Mouse (Mus musculus) heart, adult 2 months (tissue): ENCODE measurements at regions not wholly inside any gene's neighbourhood (a gene's known extent, or its start where the extent isn't known, plus 50 kb on each side); places are given as distances from the start of the nearest gene placed in this dataset.

Experiments
- CTCF ChIP-seq: fragments of 200-600 bp; IDR thresholded peaks from 2 replicates; pipeline ENCODE4 v1.8.1; 2022; ENCODE audit warnings: antibody characterized with exemption, mild to moderate bottlenecking, moderate library complexity
- EP300 ChIP-seq: fragments of 200-500 bp; IDR thresholded peaks from 2 replicates; pipeline ENCODE4 v1.6.1; 2011; ENCODE audit warnings: low read depth, low read length, control low read depth; ENCODE audit not compliant: insufficient read depth
- POLR2A ChIP-seq: fragments of 200-500 bp; IDR thresholded peaks from 2 replicates; pipeline ENCODE4 v1.6.1; 2011; ENCODE audit warnings: mild to moderate bottlenecking, low read depth, low read length, control low read depth; ENCODE audit not compliant: insufficient read depth

- TF ChIP-seq CTCF, result no peak
- TF ChIP-seq POLR2A, result no peak
- TF ChIP-seq EP300, result no peak
These were observed 120.6 kb downstream of the Tmem26 start for GRCm38 (mm10) chr10:68844066-68844465.
